Mouse (Mus musculus) midbrain, postnatal 0 days (tissue): ENCODE measurements at regions not wholly inside any gene's neighbourhood (a gene's known extent, or its start where the extent isn't known, plus 50 kb on each side); places are given as distances from the start of the nearest gene placed in this dataset.
A peak's percentile ranks its signal among the peaks of the same experiment; 100 is the strongest.

Experiments
- ATAC-seq: fragments of 200-750 bp; cut with Nextera tagmentation; 2 replicates; pipeline ENCODE4 v1.8.0; 2017; ENCODE audit warnings: moderate number of reproducible peaks, mild to moderate bottlenecking, moderate TSS enrichment, moderate library complexity; ENCODE audit not compliant: low FRiP score
- DNase-seq: peaks from one replicate; pipeline ENCODE4 v3.0.0-alpha.2; 2015; ENCODE audit warnings: low spot score
- H3K27ac ChIP-seq: fragments of 300-500 bp; sonication (generic); 2 replicates; pipeline ENCODE4 v1.5.1; 2014; ENCODE audit warnings: low read depth, mild to moderate bottlenecking, low read length, mixed read lengths
- H3K27me3 ChIP-seq: fragments of 300-500 bp; sonication (generic); 2 replicates; pipeline ENCODE4 v1.6.1; 2014; ENCODE audit warnings: low read length, control low read depth, mixed read lengths; ENCODE audit not compliant: insufficient read depth
- H3K36me3 ChIP-seq: fragments of 300-500 bp; sonication (generic); 2 replicates; pipeline ENCODE4 v1.6.1; 2014; ENCODE audit warnings: low read length, control low read depth, mixed read lengths; ENCODE audit not compliant: insufficient read depth
- H3K4me1 ChIP-seq: fragments of 300-500 bp; sonication (generic); 2 replicates; pipeline ENCODE4 v1.6.1; 2014; ENCODE audit warnings: mild to moderate bottlenecking, control low read depth, antibody characterized with exemption, low read length, mixed read lengths; ENCODE audit not compliant: insufficient read depth
- H3K4me2 ChIP-seq: fragments of 300-500 bp; sonication (generic); 2 replicates; pipeline ENCODE4 v1.6.1; 2014; ENCODE audit warnings: low read depth, mild to moderate bottlenecking, low read length, mixed read lengths; ENCODE audit not compliant: poor library complexity, severe bottlenecking
- H3K4me3 ChIP-seq: fragments of 300-500 bp; sonication (generic); 2 replicates; pipeline ENCODE4 v1.5.1; 2014; ENCODE audit warnings: low read depth, mild to moderate bottlenecking, low read length, moderate library complexity
- H3K9ac ChIP-seq: fragments of 300-500 bp; sonication (generic); replicated peaks from 2 replicates; pipeline ENCODE4 v1.6.1; 2014; ENCODE audit warnings: mild to moderate bottlenecking, low read length, moderate library complexity, mixed read lengths; ENCODE audit not compliant: poor library complexity, severe bottlenecking
- H3K9me3 ChIP-seq: fragments of 300-500 bp; sonication (generic); 2 replicates; pipeline ENCODE4 v1.6.1; 2016; ENCODE audit warnings: low read length, control low read depth
- CTCF ChIP-seq: IDR thresholded peaks from 2 replicates; pipeline ENCODE4 v1.5.1; 2016; ENCODE audit warnings: antibody characterized with exemption, mild to moderate bottlenecking
- WGBS: fragments of 180-500 bp; shearing (Covaris S2); extraction: QIAGEN DNeasy Blood & Tissue Kit; methylation state at CpG from one replicate; pipeline ENCODE4 v1.1.7; 2014; 5-methylcytosine and 5-hydroxymethylcytosine counted together

DNA sequence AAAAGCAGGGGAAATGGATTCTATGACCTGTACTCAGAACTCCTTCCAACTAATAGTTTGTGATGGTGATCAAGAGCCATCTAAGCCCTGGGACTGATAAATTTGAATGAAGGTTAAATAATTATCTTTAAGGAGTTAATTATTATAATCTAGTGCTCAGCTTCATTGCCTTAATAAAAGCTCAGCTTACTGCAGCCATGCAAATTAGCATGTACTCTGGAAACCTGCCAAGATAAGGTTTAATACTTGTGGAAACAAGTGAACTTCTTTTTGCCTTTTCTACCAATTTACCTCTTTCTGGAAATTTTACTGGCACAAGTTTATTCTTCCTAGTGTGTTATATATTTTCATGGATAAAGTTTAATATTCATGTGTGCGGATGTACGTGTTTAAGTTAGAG lies 1448.2 kb upstream of the Cntnap5a start:
- H3K36me3 ChIP-seq, result no peaks in the 10 kb centered on the region
- H3K27ac ChIP-seq, result no peak overlapping the region
- DNase-seq (peak; percentile 5), ATAC-seq (no peak)
- H3K27me3 ChIP-seq, result no peaks in the 10 kb centered on the region
- H3K9me3 ChIP-seq, result no peaks in the 10 kb centered on the region
- no peak for TF ChIP-seq CTCF
- H3K4me1 ChIP-seq, result no peaks in the 10 kb centered on the region
- H3K9ac ChIP-seq, result no peak overlapping the region
- no peak overlapping the region for H3K4me2 ChIP-seq
- H3K4me3 ChIP-seq, result no peak overlapping the region
- 93% methylated on average over 2 of the region's 2 CpGs for WGBS
